In genomic region chr4:49631319-49632138, GRCm38 (mm10) we compare ENCODE assay signal across 8 mouse cellular contexts. TPM values are rescaled to one million over a fixed set of nuclear protein-coding genes. Genes with fewer than 3 reads are reported as not detected.
DNase-seq lines count a peak whose midpoint lies in the region; ATAC-seq and TF ChIP-seq lines count a peak whose summit lies in the region.

Gene Rnf20, plus strand, starts transcription at chr4:49632006.

- WGBS in heart, embryonic 12.5 days, result 4% methylated on average over 37 of the region's 37 CpGs
- 3% methylated on average over 37 of the region's 37 CpGs for WGBS in kidney, postnatal 0 days
- 3% methylated on average over 37 of the region's 37 CpGs for WGBS in liver, embryonic 11.5 days
- 4% methylated on average over 37 of the region's 37 CpGs for WGBS in stomach, embryonic 16.5 days

- TF ChIP-seq CTCF in kidney, postnatal 0 days (IDR thresholded peaks at IDR 0.05; ENCODE audit: low read depth), result no peak; the same call in 1 of the 2 replicates

- peak within 1 kb of the TSS; percentile 75 for H3K4me3 ChIP-seq in heart, embryonic 12.5 days
- H3K4me3 ChIP-seq in kidney, postnatal 0 days (replicated peaks; ENCODE audit: low read depth, low read length), result peak within 1 kb of the TSS; percentile 67
- H3K4me3 ChIP-seq in liver, embryonic 11.5 days (ENCODE audit: low read depth, low read length), result peak within 1 kb of the TSS; percentile 83
- H3K4me3 ChIP-seq in stomach, embryonic 16.5 days (replicated peaks; ENCODE audit: low read length), result peak within 1 kb of the TSS; percentile 95

- H3K9ac ChIP-seq in heart, embryonic 12.5 days, result peak within 1 kb of the TSS; percentile 86
- peak within 1 kb of the TSS; percentile 67 for H3K9ac ChIP-seq in kidney, postnatal 0 days (ENCODE audit: low read depth, low read length)
- peak within 1 kb of the TSS; percentile 79 for H3K9ac ChIP-seq in liver, embryonic 11.5 days (ENCODE audit: low read depth, low read length)
- peak within 1 kb of the TSS; percentile 92 for H3K9ac ChIP-seq in stomach, embryonic 16.5 days (ENCODE audit: low read length)

- peak within 1 kb of the TSS; percentile 84 for H3K27ac ChIP-seq in heart, embryonic 12.5 days (ENCODE audit: poor library complexity, severe bottlenecking)
- H3K27ac ChIP-seq in kidney, postnatal 0 days, result peak within 1 kb of the TSS; percentile 92
- peak within 1 kb of the TSS; percentile 66 for H3K27ac ChIP-seq in liver, embryonic 11.5 days (ENCODE audit: low read depth, low read length)
- H3K27ac ChIP-seq in stomach, embryonic 16.5 days (ENCODE audit: low read length), result peak within 1 kb of the TSS; percentile 95

- H3K9me3 ChIP-seq in heart, embryonic 12.5 days (replicated peaks), result no peaks in the 10 kb centered on the region
- H3K9me3 ChIP-seq in kidney, postnatal 0 days (replicated peaks; ENCODE audit: low read length), result no peaks in the 10 kb centered on the region
- no peaks in the 10 kb centered on the region for H3K9me3 ChIP-seq in liver, embryonic 11.5 days (ENCODE audit: control insufficient read depth, low read length)
- H3K9me3 ChIP-seq in stomach, embryonic 16.5 days (replicated peaks; ENCODE audit: control insufficient read depth, low read length), result no peaks in the 10 kb centered on the region

- peak; percentile 98 for DNase-seq in CD4-positive, CD25-positive, alpha-beta regulatory T cell, adult 2 months (ENCODE audit: low read depth, low spot score)
- peak; percentile 94 for DNase-seq in brain, embryonic 18.5 days (ENCODE audit: low read depth, low spot score)
- DNase-seq in kidney, postnatal 0 days (ENCODE audit: low spot score), result peak; percentile 99
- DNase-seq in liver, embryonic 11.5 days (ENCODE audit: low spot score), result peak; percentile 94
- DNase-seq in naive thymus-derived CD4-positive, alpha-beta T cell, adult 2 months (ENCODE audit: low read depth), result peak; percentile 96

- peak within 1 kb of the TSS; percentile 81 for H3K4me2 ChIP-seq in heart, embryonic 12.5 days
- peak within 1 kb of the TSS; percentile 78 for H3K4me2 ChIP-seq in kidney, postnatal 0 days (ENCODE audit: low read length)
- H3K4me2 ChIP-seq in liver, embryonic 11.5 days, result peak within 1 kb of the TSS; percentile 70
- peak within 1 kb of the TSS; percentile 63 for H3K4me2 ChIP-seq in stomach, embryonic 16.5 days (ENCODE audit: low read depth, low read length)

- no peaks in the 10 kb centered on the region for H3K27me3 ChIP-seq in heart, embryonic 12.5 days (replicated peaks)
- H3K27me3 ChIP-seq in kidney, postnatal 0 days (ENCODE audit: insufficient read depth, low read length), result no peaks in the 10 kb centered on the region
- H3K27me3 ChIP-seq in liver, embryonic 11.5 days (replicated peaks; ENCODE audit: control insufficient read depth, insufficient read depth, low read length), result no peaks in the 10 kb centered on the region
- no peaks in the 10 kb centered on the region for H3K27me3 ChIP-seq in stomach, embryonic 16.5 days (ENCODE audit: control insufficient read depth, insufficient read depth, low read length)

- ATAC-seq in erythroid progenitor cell, adult 5-6 weeks (replicated peaks; ENCODE audit: low FRiP score, poor library complexity, severe bottlenecking), result peak; percentile 96
- peak; percentile 97 for ATAC-seq in heart, embryonic 12.5 days (ENCODE audit: insufficient number of reproducible peaks, low FRiP score)
- peak; percentile 97 for ATAC-seq in kidney, postnatal 0 days (replicated peaks; ENCODE audit: low FRiP score, low read depth)
- ATAC-seq in liver, embryonic 11.5 days (replicated peaks; ENCODE audit: low FRiP score), result peak; percentile 94
- peak; percentile 97 for ATAC-seq in stomach, embryonic 16.5 days (ENCODE audit: insufficient read depth, low FRiP score)

- peaks cover 9% of the 10 kb centered on the region for H3K4me1 ChIP-seq in heart, embryonic 12.5 days (replicated peaks)
- H3K4me1 ChIP-seq in kidney, postnatal 0 days (replicated peaks; ENCODE audit: insufficient read depth, low read length), result no peaks in the 10 kb centered on the region
- H3K4me1 ChIP-seq in liver, embryonic 11.5 days (replicated peaks; ENCODE audit: control insufficient read depth, insufficient read depth, low read length), result peaks cover 5% of the 10 kb centered on the region; the same call in 1 of the 2 replicates
- H3K4me1 ChIP-seq in stomach, embryonic 16.5 days (ENCODE audit: control insufficient read depth, insufficient read depth, low read length), result peaks cover 2% of the 10 kb centered on the region; the same call in 1 of the 2 replicates

- peaks cover 25% of the 10 kb centered on the region for H3K36me3 ChIP-seq in heart, embryonic 12.5 days
- H3K36me3 ChIP-seq in kidney, postnatal 0 days (ENCODE audit: insufficient read depth, low read length), result peaks cover 13% of the 10 kb centered on the region; the same call in 1 of the 2 replicates
- H3K36me3 ChIP-seq in liver, embryonic 11.5 days (ENCODE audit: control insufficient read depth, insufficient read depth, low read length), result peaks cover 11% of the 10 kb centered on the region; the same call in 1 of the 2 replicates
- peaks cover 4% of the 10 kb centered on the region; the same call in 1 of the 2 replicates for H3K36me3 ChIP-seq in stomach, embryonic 16.5 days (ENCODE audit: control insufficient read depth, insufficient read depth, low read length)

RNA-seq across cellular contexts. Expression of gene Rnf20, which starts in this region (rescaled TPM):
- 40.0 and 42.3 TPM in 2 replicates for total RNA-seq in erythroid progenitor cell, adult 5-6 weeks (2015; ENCODE audit: low replicate concordance)
- total RNA-seq in erythroid progenitor cell, adult 5-6 weeks (2017; ENCODE audit: low replicate concordance), result 67.5 and 80.0 TPM in 2 replicates
- polyA plus RNA-seq in heart, embryonic 12.5 days (2016; fragmentation: Nextera tagmentation; extraction: Ambion mirVana), result 29.2 and 30.2 TPM in 2 replicates
- polyA plus RNA-seq in kidney, postnatal 0 days (2015; fragmentation: Nextera tagmentation; extraction: Ambion mirVana), result 31.3 and 34.0 TPM in 2 replicates
- 39.0 and 43.1 TPM in 2 replicates for polyA plus RNA-seq in liver, embryonic 11.5 days (2014; fragmentation: Nextera tagmentation; extraction: Ambion mirVana)
- 31.8 and 33.0 TPM in 2 replicates for polyA plus RNA-seq in stomach, embryonic 16.5 days (2015; fragmentation: Nextera tagmentation; extraction: Ambion mirVana)

Comparison
In these comparisons a context has a peak if more than half of its experiments do, and no peak if none do; other contexts are left out.
1. Peak in every context shown above with its lines: DNase-seq, ATAC-seq, H3K4me3 ChIP-seq and H3K27ac ChIP-seq.